Mouse (Mus musculus): ENCODE data around the gene Myl10.
"Not testable (repeated sequence)": the region's sequence is repeated elsewhere in the genome, so short reads cannot be mapped to it uniquely, and the experiment has no call there.

Gene Myl10

DNA sequence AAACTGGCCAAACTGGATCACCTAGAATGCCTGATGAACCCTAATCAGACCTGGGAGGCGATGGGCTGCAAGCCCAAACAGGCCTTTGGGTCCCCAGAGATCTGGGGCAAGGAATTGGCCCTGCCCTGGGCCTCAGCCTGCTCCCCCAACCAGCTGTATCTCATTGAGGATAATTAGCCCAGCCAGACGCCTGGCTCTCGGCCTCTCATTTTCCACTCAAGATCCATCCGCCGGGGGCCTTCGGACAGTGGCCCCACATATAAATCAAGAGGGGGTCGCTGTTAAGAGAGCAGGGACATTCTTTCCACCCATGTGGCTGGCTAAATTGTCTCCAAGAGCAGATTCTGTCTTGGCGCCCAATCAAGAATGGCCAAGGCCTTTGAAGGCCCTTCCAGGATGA, 11.2 kb downstream of the Myl10 start:
- DNase-seq (ENCODE audit: inconsistent age in 2 of 2, low spot score in 1 of 2) = peak in 1 of 2 experiments; percentile 23

DNA sequence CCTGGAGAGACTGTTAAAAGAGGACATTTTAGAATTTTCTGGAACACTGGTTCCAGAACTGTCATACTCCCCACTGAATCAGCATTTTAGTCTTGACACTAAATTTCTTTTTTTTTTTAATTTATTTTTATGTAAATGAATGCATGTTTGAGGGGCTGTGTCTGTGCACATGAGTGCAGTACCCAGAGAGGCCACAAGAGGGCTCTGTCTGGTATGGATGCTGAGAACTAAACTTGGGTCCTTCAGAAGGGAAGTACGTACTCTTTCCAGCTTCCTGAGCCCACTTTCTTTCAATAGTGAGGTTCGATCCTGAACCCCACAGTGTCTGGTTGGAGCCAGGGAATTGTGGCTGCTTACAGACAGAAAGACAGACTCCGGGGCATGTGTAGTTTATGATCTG, 12.6 kb downstream of the Myl10 start:
- peak in 1 of 2 experiments; percentile 28 for DNase-seq (ENCODE audit: inconsistent age in 2 of 2, low spot score in 1 of 2)

DNA sequence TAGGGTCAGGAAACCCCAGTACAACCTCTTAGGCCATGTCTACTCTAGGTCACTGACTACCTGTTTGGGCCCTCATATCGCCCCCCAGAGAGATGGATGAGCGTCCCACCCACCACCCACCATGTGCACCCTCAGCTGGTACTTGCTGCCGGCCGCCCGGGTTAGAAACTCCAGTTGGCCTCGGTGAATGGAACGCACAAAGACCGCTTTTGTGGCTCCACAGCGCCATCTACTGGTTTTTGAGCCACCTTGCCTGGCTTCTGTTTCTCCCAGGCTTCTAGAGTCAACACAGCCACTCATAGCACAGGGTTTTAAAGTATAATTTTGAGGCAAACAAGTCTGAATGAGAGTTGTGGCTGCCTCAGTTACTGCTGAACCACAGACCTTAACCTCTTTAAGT, 13.9 kb downstream of the Myl10 start:
- peak; percentile 60 to 88 for DNase-seq (ENCODE audit: inconsistent age in 2 of 2, low spot score in 1 of 2)

DNA sequence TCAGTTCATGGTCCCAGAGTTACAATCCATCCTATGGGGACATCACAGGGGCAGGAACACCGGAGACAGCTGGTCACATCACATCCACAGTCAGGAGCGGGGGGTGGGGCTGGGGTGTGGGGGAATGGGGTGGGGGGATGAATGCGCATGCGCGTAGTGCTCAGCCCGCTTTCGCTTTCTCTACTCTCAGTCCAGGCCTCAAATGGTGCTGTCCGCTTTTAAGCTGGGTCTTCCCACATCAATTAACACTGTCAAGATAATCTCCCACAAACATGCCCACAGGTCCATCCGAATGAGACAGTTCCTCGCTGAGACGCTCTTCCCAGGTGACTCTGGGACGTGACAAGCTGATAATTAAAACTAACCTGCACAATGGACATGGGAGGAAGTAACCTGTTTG, 15.2 kb downstream of the Myl10 start:
- DNase-seq (ENCODE audit: inconsistent age in 2 of 2, low spot score in 1 of 2) = no peak

DNA sequence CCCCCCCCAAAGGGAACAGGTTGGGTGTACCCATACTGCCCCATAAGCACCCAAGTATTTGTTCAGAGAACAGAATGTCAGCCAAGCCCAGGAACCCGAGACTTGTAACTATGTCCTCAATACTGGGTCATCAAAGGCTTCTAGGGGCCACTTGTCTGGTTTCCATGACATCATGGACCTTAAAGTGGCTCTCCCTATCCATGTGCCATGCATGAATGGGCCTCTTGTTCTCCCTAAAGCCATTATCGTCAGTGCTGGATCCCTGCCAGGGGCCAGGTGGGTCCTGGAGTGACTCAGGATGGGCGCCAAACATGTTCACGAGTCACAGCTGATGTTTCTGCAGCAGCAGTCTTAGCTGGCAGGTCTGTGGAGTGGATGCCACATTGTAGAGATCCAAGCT, 17.8 kb downstream of the Myl10 start:
- DNase-seq (ENCODE audit: inconsistent age in 2 of 2, low spot score in 1 of 2) = no peak

DNA sequence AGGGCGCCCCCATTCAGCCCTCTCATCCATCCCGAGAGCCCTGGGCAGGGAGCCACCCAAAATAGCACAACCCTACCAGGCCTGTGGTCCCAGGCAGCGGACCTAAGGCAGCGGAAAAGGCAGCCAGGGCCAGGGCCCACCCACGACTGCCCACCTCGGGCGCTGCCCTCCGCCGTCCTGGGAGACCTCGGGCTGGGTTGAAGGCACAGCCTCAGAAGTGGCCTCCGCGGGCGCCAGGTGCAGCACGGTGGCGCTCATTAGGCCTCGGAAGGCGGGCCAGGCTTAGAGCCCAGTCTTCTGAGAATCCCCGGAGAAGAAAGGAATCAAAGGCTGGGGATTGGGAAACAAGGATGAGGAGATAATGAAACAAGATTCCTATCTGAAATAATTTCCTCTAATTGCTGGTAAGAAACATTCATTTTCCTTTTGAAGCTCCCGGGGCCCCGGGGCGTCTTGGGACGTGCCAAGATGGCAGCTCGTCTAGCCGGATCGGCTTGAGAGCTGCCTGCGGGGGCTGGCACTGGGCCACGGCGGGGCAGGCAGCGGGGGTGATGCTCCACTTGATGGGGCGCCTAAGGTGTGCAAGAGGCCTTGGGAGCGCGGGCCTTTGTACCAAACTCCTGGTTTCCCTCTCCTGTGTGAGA, 21.4 kb downstream of the Myl10 start:
- no peak for DNase-seq (ENCODE audit: inconsistent age in 2 of 2, low spot score in 1 of 2)

DNA sequence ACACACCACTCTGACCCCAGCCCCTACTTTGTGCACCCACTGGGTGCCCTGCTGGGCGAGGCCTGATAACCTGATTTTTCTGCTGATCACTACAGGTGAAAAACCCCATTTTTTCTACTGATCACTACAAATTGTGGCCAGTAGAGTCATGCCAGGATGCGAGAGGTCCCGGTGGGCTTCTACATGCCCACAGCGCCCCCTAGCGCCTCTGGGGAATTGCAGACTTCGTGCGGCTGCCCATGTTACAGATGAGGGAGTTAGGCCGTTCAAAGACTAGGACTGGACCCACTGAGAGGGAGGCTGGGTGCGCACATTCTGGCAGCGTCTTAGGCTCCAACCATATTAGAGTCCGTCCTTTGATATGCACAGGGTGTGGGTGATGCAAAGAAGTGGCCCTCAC, 21.9 kb downstream of the Myl10 start:
- DNase-seq (ENCODE audit: inconsistent age in 2 of 2, low spot score in 1 of 2) = peak in 1 of 2 experiments; percentile 43

DNA sequence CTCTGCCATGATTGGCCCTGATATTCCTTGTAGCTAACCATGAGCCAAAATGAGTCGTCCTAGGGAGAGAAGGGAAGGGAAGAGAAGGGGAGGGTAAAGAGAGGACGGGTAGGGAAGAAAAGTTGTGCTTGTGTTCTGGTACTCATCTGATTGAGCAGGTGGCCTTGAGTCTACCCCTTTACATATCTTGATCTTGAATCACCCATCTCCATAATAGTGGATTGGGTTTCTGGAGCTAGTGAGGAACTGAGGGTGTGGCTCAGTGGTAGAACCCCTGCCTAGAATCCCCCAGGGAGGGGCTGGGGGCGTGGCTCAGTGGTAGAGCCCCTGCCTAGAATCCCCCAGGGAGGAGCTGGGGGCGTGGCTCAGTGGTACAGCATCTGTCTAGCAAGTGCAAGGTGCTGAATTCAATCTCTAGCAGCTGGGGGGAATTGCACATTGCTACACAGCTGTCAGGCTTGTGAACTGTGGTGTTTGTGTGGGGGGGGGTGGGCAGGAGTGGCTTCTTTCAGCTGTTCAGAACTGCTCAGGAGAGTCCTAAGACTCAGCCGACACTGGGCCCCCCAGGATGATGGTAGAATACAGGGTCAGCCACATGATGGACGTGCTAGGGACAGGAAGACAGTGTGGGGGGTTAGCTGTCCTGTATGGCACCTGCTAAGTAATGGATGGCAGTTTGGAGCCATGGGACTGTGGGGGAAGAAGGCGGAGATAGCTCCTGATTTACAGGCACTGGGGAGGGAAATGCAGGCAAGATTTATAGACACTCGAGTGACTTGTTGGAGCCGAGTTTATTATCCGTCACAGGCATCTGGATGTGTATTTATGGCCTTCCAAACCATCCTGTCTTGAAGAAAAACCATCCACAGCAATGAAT, 24.0 kb downstream of the Myl10 start:
- DNase-seq (ENCODE audit: inconsistent age in 2 of 2, low spot score in 1 of 2) = no peak

DNA sequence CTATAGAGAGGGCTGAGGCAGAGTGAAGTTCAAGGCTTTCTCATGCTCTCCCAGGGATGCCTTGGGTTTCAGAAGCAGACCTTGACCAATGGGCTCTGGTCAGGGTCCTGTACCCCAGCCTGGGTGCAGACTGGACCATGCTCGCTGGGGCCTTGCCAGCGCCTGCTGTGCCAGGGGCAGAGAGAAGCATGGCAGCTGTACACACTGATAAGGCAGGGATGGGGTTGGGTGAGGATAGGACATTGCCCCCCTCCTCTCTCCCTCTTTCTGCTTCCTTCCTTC, 24.6 kb downstream of the Myl10 start:
- peak in 1 of 2 experiments; percentile 17 for DNase-seq (ENCODE audit: inconsistent age in 2 of 2, low spot score in 1 of 2)

DNA sequence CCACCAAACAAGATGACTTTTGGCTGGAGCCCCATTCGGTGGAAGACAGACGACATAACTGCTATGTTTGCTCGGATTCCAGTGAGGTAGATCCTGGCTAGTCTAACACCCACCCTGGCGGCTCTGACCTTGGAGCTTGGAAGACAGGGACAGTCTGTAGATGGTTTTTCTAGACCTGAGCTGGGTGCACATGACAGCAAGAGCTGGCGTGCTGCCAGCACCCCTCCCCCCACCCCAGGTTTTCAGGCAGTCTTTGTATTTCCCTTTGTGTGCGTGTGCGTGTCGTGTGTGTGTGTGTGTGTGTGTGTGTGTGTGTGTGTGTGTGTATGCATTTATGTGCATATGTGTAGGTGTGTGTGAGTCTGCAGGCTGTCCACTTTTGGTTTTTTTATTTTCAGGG, 25.7 kb downstream of the Myl10 start:
- peak in 1 of 2 experiments; percentile 20 for DNase-seq (ENCODE audit: inconsistent age in 2 of 2, low spot score in 1 of 2)

DNA sequence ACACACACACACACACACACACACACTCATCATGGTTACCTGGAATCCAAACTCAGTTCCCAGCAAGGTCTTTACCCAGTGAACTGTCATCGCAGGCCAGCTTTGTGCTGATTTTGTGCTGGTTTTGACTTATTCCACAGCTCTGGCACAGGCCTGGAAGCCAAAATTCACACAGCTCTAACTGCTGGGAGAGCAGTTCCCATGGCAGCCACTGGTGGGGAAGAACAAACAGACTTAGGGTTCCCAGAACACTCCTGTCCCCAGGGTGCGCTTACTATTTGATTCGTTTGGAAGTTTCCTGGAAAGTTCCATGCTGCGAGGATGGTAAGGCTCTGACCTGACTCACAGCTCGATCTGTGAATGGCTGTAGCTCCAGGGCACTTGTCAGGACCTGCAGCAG, 28.6 kb downstream of the Myl10 start:
- DNase-seq (ENCODE audit: inconsistent age in 2 of 2, low spot score in 1 of 2) = no peak

DNA sequence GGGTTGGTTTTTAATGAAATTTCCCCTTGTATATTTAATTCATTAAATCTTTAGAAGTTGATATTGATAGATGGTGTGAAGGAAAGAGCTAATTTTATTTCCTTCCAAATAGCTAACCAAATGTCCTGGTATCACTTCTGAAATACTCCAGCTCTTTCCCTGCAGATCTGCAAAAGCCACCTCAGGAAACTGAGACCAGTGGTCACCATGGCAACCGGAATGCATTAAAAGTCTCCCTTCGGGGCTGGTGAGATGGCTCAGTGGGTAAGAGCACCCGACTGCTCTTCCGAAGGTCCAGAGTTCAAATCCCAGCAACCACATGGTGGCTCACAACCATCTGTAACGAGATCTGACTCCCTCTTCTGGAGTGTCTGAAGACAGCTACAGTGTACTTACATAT, 33.3 kb downstream of the Myl10 start:
- not testable (repeated sequence) for DNase-seq (ENCODE audit: inconsistent age in 2 of 2, low spot score in 1 of 2)

DNA sequence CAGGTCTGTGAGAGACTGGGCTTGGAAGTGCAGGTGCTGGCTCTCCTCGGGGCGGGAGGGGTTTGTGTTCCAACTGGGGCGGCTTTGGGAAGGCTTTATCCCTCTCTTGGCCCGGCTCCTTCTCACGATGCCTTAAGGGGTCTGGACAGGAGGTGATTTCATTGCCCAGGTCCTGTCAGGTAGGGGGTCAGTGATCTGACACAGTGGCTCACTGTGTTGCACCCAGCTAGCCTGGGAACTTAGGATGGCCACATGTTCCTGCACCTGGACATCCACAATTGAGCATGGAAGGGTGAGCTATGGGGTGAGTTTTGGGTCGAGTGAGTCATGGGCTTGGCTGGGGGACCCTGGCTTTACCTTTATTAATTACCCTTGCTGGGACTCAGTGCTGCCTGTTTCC, 46.0 kb downstream of the Myl10 start:
- no peak for DNase-seq (ENCODE audit: inconsistent age in 2 of 2, low spot score in 1 of 2)

DNA sequence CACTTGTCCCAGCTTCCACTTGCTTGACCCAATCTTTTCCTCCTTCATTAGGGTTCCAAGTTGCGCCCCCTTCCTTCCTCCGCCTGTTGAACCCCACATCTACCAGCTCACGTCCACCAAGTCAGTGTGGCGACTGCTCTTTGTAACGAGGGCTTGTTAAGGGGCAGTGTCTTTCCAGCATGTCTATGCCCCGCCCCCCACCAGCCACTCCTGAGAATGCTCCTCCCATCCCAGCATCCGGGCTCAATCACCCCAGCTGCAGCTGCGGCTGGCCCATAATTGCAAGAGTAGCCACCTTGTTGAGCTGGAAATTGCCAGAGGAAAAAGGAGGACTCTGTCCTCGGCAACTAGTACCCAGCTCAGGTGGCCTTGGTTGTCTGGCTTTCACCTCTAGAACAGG, 53.6 kb downstream of the Myl10 start:
- DNase-seq (ENCODE audit: inconsistent age in 2 of 2, low spot score in 1 of 2) = no peak

Measured in adrenal gland, adult (tissue).